Mouse (Mus musculus) lung, embryonic 14.5 days (tissue): ENCODE measurements around the gene Smim26. TPM values are rescaled to one million over a fixed set of nuclear protein-coding genes. Genes with fewer than 3 reads are reported as not detected.

Source experiments
- ATAC-seq: fragments of 200-750 bp; cut with Nextera tagmentation; 2 replicates; pipeline ENCODE4 v1.8.0; 2017; ENCODE audit warnings: mild to moderate bottlenecking, moderate TSS enrichment, moderate library complexity; ENCODE audit not compliant: insufficient read depth
- DNase-seq: peaks from one replicate; pipeline ENCODE4 v3.0.0-alpha.2; 2015
- H3K27ac ChIP-seq: fragments of 300-500 bp; sonication (generic); 2 replicates; pipeline ENCODE4 v1.5.1; 2014; ENCODE audit warnings: low read depth, mild to moderate bottlenecking, moderate library complexity
- H3K27me3 ChIP-seq: fragments of 300-500 bp; sonication (generic); 2 replicates; pipeline ENCODE4 v1.6.1; 2014; ENCODE audit warnings: low read length, control low read depth; ENCODE audit not compliant: insufficient read depth
- H3K36me3 ChIP-seq: fragments of 300-500 bp; sonication (generic); 2 replicates; pipeline ENCODE4 v1.6.1; 2014; ENCODE audit warnings: control low read depth; ENCODE audit not compliant: insufficient read depth
- H3K4me1 ChIP-seq: fragments of 300-500 bp; sonication (generic); 2 replicates; pipeline ENCODE4 v1.6.1; 2014; ENCODE audit warnings: antibody characterized with exemption, control low read depth; ENCODE audit not compliant: insufficient read depth
- H3K4me2 ChIP-seq: fragments of 300-500 bp; sonication (generic); 2 replicates; pipeline ENCODE4 v1.6.1; 2014; ENCODE audit warnings: mild to moderate bottlenecking
- H3K4me3 ChIP-seq: fragments of 300-500 bp; sonication (generic); 2 replicates; pipeline ENCODE4 v1.5.1; 2014; ENCODE audit warnings: low read depth, low read length
- H3K9ac ChIP-seq: fragments of 300-500 bp; sonication (generic); 2 replicates; pipeline ENCODE4 v1.6.1; 2014
- H3K9me3 ChIP-seq: fragments of 300-500 bp; sonication (generic); 2 replicates; pipeline ENCODE4 v1.6.1; 2016; ENCODE audit warnings: low read depth, low read length, control low read depth
- CTCF ChIP-seq: IDR thresholded peaks from 2 replicates; pipeline ENCODE4 v1.5.1; 2016; ENCODE audit warnings: antibody characterized with exemption, low read depth
- WGBS: fragments of 180-500 bp; shearing (Covaris S2); extraction: QIAGEN DNeasy Blood & Tissue Kit; methylation state at CpG from one replicate; pipeline ENCODE4 v1.1.7; 2014; 5-methylcytosine and 5-hydroxymethylcytosine counted together
- polyA plus RNA-seq: library from polyadenylated mRNA; unstranded; fragments of >200 nt; fragmentation: Nextera tagmentation; extraction: Ambion mirVana; gene quantifications from 2 replicates; pipeline ENCODE4 v1.2.1, GENCODE M21; 2014

The Smim26 gene
- polyA plus RNA-seq, 1 experiment from 2014 or later = 34.5 TPM

- Histone ChIP-seq H3K4me3 (no peak overlapping the region), H3K4me1 (0 out of 2 replicates have a peak, but pooled peaks cover 2% of the 10 kb centered on the region), H3K9ac (no peak overlapping the region), H3K36me3 (no peaks in the 10 kb centered on the region), H3K4me2 (no peak overlapping the region), H3K27me3 (no peaks in the 10 kb centered on the region), H3K27ac (no peak overlapping the region), H3K9me3 (no peaks in the 10 kb centered on the region)
- no peak for DNase-seq
- no peak for TF ChIP-seq CTCF
- 97% methylated on average over 1 of the region's 1 CpGs for WGBS
- no peak for ATAC-seq
Observed at GRCm38 (mm10) chr2:144601576-144601975, 7.7 kb downstream of the Smim26 start.

- TF ChIP-seq CTCF = no peak
- WGBS = 91% methylated on average over 6 of the region's 6 CpGs
- Histone ChIP-seq H3K9me3 (no peaks in the 10 kb centered on the region; the same call in 1 of the 2 replicates), H3K4me2 (no peak overlapping the region), H3K36me3 (no peaks in the 10 kb centered on the region), H3K27me3 (no peaks in the 10 kb centered on the region), H3K9ac (no peak overlapping the region), H3K27ac (no peak overlapping the region), H3K4me3 (no peak overlapping the region), H3K4me1 (no peaks in the 10 kb centered on the region)
- no peak for DNase-seq
- ATAC-seq = no peak
Observed at GRCm38 (mm10) chr2:144613956-144614355, 20.1 kb downstream of the Smim26 start.

GRCm38 (mm10) chr2:144617074-144617874 is 23.4 kb downstream of the Smim26 start:
- no peak overlapping the region for H3K4me3 ChIP-seq
- DNase-seq = no peak

GRCm38 (mm10) chr2:144621491-144621890 is 27.6 kb downstream of the Smim26 start:
- TF ChIP-seq CTCF = no peak
- no peak overlapping the region for H3K9ac ChIP-seq
- no peak overlapping the region for H3K27ac ChIP-seq
- ATAC-seq (no peak), DNase-seq (no peak)
- no peak overlapping the region for H3K4me2 ChIP-seq
- no peaks in the 10 kb centered on the region for H3K4me1 ChIP-seq
- WGBS = 84% methylated on average over 6 of the region's 6 CpGs
- no peaks in the 10 kb centered on the region for H3K36me3 ChIP-seq
- H3K4me3 ChIP-seq = no peak overlapping the region
- H3K27me3 ChIP-seq = no peaks in the 10 kb centered on the region
- no peaks in the 10 kb centered on the region for H3K9me3 ChIP-seq

More at GRCm38 (mm10) chr2:144617074-144617874, 23.4 kb downstream of the Smim26 start:
- Histone ChIP-seq H3K9me3 (no peaks in the 10 kb centered on the region), H3K4me2 (no peak overlapping the region), H3K4me1 (no peaks in the 10 kb centered on the region), H3K27ac (no peak overlapping the region), H3K9ac (no peak overlapping the region), H3K27me3 (no peaks in the 10 kb centered on the region), H3K36me3 (no peaks in the 10 kb centered on the region)
- no peak for ATAC-seq
- no peak for TF ChIP-seq CTCF
- WGBS = 71% methylated on average over 16 of the region's 16 CpGs

- no peak overlapping the region for H3K27ac ChIP-seq
- H3K36me3 ChIP-seq = no peaks in the 10 kb centered on the region
- H3K27me3 ChIP-seq = no peaks in the 10 kb centered on the region
- 72% methylated on average over 2 of the region's 2 CpGs for WGBS
- H3K4me3 ChIP-seq = no peak overlapping the region
- no peak overlapping the region for H3K4me2 ChIP-seq
- H3K9me3 ChIP-seq = no peaks in the 10 kb centered on the region
- no peak for TF ChIP-seq CTCF
- DNase-seq = no peak
- ATAC-seq = no peak
- no peaks in the 10 kb centered on the region for H3K4me1 ChIP-seq
- H3K9ac ChIP-seq = no peak overlapping the region
Observed at GRCm38 (mm10) chr2:144633551-144633950, 39.7 kb downstream of the Smim26 start.

GRCm38 (mm10) chr2:144634231-144634630 is 40.4 kb downstream of the Smim26 start:
- Histone ChIP-seq H3K9me3 (no peaks in the 10 kb centered on the region), H3K27me3 (no peaks in the 10 kb centered on the region), H3K9ac (no peak overlapping the region), H3K36me3 (no peaks in the 10 kb centered on the region), H3K27ac (no peak overlapping the region), H3K4me3 (no peak overlapping the region), H3K4me1 (no peaks in the 10 kb centered on the region), H3K4me2 (no peak overlapping the region)
- TF ChIP-seq CTCF = no peak
- no peak for ATAC-seq
- no peak for DNase-seq
- WGBS = 47% methylated on average over 5 of the region's 5 CpGs

GRCm38 (mm10) chr2:144634729-144635128 is 40.9 kb downstream of the Smim26 start:
- Histone ChIP-seq H3K4me2 (no peak overlapping the region), H3K36me3 (no peaks in the 10 kb centered on the region), H3K9me3 (no peaks in the 10 kb centered on the region), H3K4me3 (no peak overlapping the region), H3K9ac (no peak overlapping the region), H3K27ac (no peak overlapping the region), H3K27me3 (no peaks in the 10 kb centered on the region), H3K4me1 (no peaks in the 10 kb centered on the region)
- TF ChIP-seq CTCF = no peak
- ATAC-seq (no peak), DNase-seq (no peak)
- 62% methylated on average over 2 of the region's 2 CpGs for WGBS
